Mouse (Mus musculus) stomach, embryonic 14.5 days (tissue): ENCODE data around the gene Sfn. TPM values are rescaled to one million over a fixed set of nuclear protein-coding genes. Genes with fewer than 3 reads are reported as not detected.

ENCODE experiments used
- ATAC-seq: fragments of 200-750 bp; cut with Nextera tagmentation; 2 replicates; pipeline ENCODE4 v1.8.0; 2017; ENCODE audit warnings: low read depth, moderate TSS enrichment; ENCODE audit not compliant: insufficient number of reproducible peaks, insufficient read depth, low FRiP score
- H3K27ac ChIP-seq: fragments of 300-500 bp; sonication (generic); 2 replicates; pipeline ENCODE4 v1.5.1; 2014; ENCODE audit warnings: mild to moderate bottlenecking, low read length, moderate library complexity, mixed read lengths
- H3K27me3 ChIP-seq: fragments of 300-500 bp; sonication (generic); 2 replicates; pipeline ENCODE4 v1.6.1; 2014; ENCODE audit warnings: low read length, control low read depth, mixed read lengths; ENCODE audit not compliant: control insufficient read depth, insufficient read depth
- H3K36me3 ChIP-seq: fragments of 300-500 bp; sonication (generic); 2 replicates; pipeline ENCODE4 v1.6.1; 2014; ENCODE audit warnings: mild to moderate bottlenecking, control low read depth, low read length, moderate library complexity, mixed read lengths; ENCODE audit not compliant: control insufficient read depth, insufficient read depth
- H3K4me1 ChIP-seq: fragments of 300-500 bp; sonication (generic); 2 replicates; pipeline ENCODE4 v1.6.1; 2014; ENCODE audit warnings: low read length, control low read depth, mixed read lengths; ENCODE audit not compliant: control insufficient read depth, insufficient read depth
- H3K4me2 ChIP-seq: fragments of 300-500 bp; sonication (generic); replicated peaks from 2 replicates; pipeline ENCODE4 v1.6.1; 2014; ENCODE audit warnings: low read depth, low read length, control low read depth
- H3K4me3 ChIP-seq: fragments of 300-500 bp; sonication (generic); 2 replicates; pipeline ENCODE4 v1.5.1; 2014; ENCODE audit warnings: low read depth, low read length, control low read depth
- H3K9ac ChIP-seq: fragments of 300-500 bp; sonication (generic); replicated peaks from 2 replicates; pipeline ENCODE4 v1.6.1; 2014; ENCODE audit warnings: low read depth, mild to moderate bottlenecking, control low read depth, low read length, moderate library complexity, mixed read lengths
- H3K9me3 ChIP-seq: fragments of 300-500 bp; sonication (generic); 2 replicates; pipeline ENCODE4 v1.6.1; 2016; ENCODE audit warnings: low read depth, low read length, control low read depth; ENCODE audit not compliant: control insufficient read depth
- WGBS: fragments of 180-500 bp; shearing (Covaris S2); extraction: QIAGEN DNeasy Blood & Tissue Kit; methylation state at CpG from one replicate; pipeline ENCODE4 v1.1.7; 2014; 5-methylcytosine and 5-hydroxymethylcytosine counted together
- microRNA-seq: library from miRNA; unstranded; fragments of <30 nt; microRNA quantifications from one replicate; pipeline ENCODE4, GENCODE M21; 2016
- polyA plus RNA-seq: library from polyadenylated mRNA; unstranded; fragments of >200 nt; fragmentation: Nextera tagmentation; extraction: Ambion mirVana; gene quantifications from 2 replicates; pipeline ENCODE4 v1.2.1, GENCODE M21; 2014

Sfn gene
- polyA plus RNA-seq, 1 experiment from 2014 or later, result 163 TPM

GRCm38 (mm10) chr4:133552768-133553447, 49.1 kb downstream of the Sfn start, which contains the start of gene Nr0b2:
Gene Nr0b2 (plus strand): TSS chr4:133553376.
- Histone ChIP-seq H3K9ac (no peak within 1 kb of the TSS), H3K9me3 (no peaks in the 10 kb centered on the region), H3K27ac (peak within 1 kb of the TSS; percentile 39; the same call in 1 of the 2 replicates), H3K36me3 (no peaks in the 10 kb centered on the region), H3K27me3 (no peaks in the 10 kb centered on the region), H3K4me1 (no peaks in the 10 kb centered on the region), H3K4me2 (peak within 1 kb of the TSS; percentile 26), H3K4me3 (peak within 1 kb of the TSS; percentile 11; the same call in 1 of the 2 replicates)
- 62% methylated on average over 10 of the region's 10 CpGs for WGBS
- ATAC-seq, result 0 out of 2 replicates have a peak, but pooled peaks have one; percentile 55

GRCm38 (mm10) chr4:133552029-133552428, 49.9 kb downstream of the Sfn start:
- H3K9ac ChIP-seq, result no peak overlapping the region
- no peak overlapping the region for H3K4me3 ChIP-seq
- no peaks in the 10 kb centered on the region for H3K36me3 ChIP-seq
- no peak overlapping the region for H3K27ac ChIP-seq
- no peaks in the 10 kb centered on the region for H3K4me1 ChIP-seq
- ATAC-seq, result no peak
- no peaks in the 10 kb centered on the region for H3K27me3 ChIP-seq
- no peaks in the 10 kb centered on the region for H3K9me3 ChIP-seq
- WGBS, result 77% methylated on average over 1 of the region's 1 CpGs
- H3K4me2 ChIP-seq, result no peak overlapping the region

Small RNA genes within 50 kb of the gene (microRNA-seq; reads per million reads assigned to microRNA genes)
- not detected for gene Gm23158

Other genes starting within 250 kb of the Sfn start
- 18.5 and 19.9 TPM in 2 replicates for gene Wdtc1, start 248.7 kb downstream of the Sfn start, polyA plus RNA-seq
- 9.8 and 10.6 TPM in 2 replicates for gene Slc9a1, start 232.5 kb downstream of the Sfn start, polyA plus RNA-seq
- 0.39 and 0.45 TPM in 2 replicates for gene Tent5b, start 122.0 kb downstream of the Sfn start, polyA plus RNA-seq
- gene Trnp1, start 103.6 kb downstream of the Sfn start, polyA plus RNA-seq, result 2.5 and 3.6 TPM in 2 replicates
- gene Kdf1, start 83.2 kb downstream of the Sfn start, polyA plus RNA-seq, result 30.1 and 31.6 TPM in 2 replicates
- gene Nudc, start 56.2 kb downstream of the Sfn start, polyA plus RNA-seq, result 192 and 206 TPM in 2 replicates
- 3.3 and 4.1 TPM in 2 replicates for gene Nr0b2, start 48.8 kb downstream of the Sfn start, polyA plus RNA-seq
- gene Gpatch3, start 27.4 kb downstream of the Sfn start, polyA plus RNA-seq, result 5.5 TPM in 2 replicates
- 17.7 and 18.9 TPM in 2 replicates for gene Gpn2, start 17.8 kb downstream of the Sfn start, polyA plus RNA-seq
- gene Zdhhc18, start 48.0 kb upstream of the Sfn start, polyA plus RNA-seq, result 2.7 and 3.2 TPM in 2 replicates
- gene Pigv, start 70.5 kb upstream of the Sfn start, polyA plus RNA-seq, result 15.6 and 18.9 TPM in 2 replicates
- gene Arid1a, start 154.6 kb upstream of the Sfn start, polyA plus RNA-seq, result 42.0 and 49.4 TPM in 2 replicates